21 mouse cellular contexts compared by ENCODE assay signal in the genomic region with DNA sequence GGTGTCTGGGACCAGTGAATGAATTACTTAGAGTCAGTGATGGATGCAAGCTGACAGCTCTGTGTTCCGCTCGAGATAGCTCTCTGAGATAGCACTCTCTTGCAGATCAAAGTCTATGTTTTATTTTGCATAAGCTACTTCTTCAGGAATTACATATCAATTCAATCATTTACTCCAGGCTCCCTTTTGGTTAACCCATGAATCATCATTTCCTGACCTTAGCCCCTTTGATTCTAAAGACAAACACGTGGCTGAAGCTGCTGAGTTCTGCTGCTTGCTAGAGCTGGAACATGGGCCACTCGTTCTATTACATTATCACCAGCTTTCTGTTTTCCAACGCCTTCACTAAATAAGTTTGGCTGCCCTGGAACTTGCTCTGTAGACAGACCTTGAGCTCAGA.
DNase-seq lines count a peak whose midpoint lies in the region; ATAC-seq and TF ChIP-seq lines count a peak whose summit lies in the region.
"Had no signal": no experiment of that assay in that cellular context is flagged by ENCODE, and none has a peak within 500 bp of the region (broad histone marks: within the 10 kb centered on the region; RNA-seq: fewer than 3 reads in every experiment).

No protein-coding gene starts in this region.

- H3K4me1 ChIP-seq in intestine, embryonic 14.5 days (replicated peaks; ENCODE audit: control insufficient read depth, insufficient read depth, low read length): no peaks in the 10 kb centered on the region
- H3K4me1 ChIP-seq in intestine, embryonic 16.5 days (ENCODE audit: control insufficient read depth, insufficient read depth, low read length): no peaks in the 10 kb centered on the region
- H3K4me1 ChIP-seq in kidney, adult 2 months (ENCODE audit: control insufficient read depth, insufficient read depth, low read length): peaks cover 4% of the 10 kb centered on the region; the same call in 1 of the 2 replicates
- H3K4me1 ChIP-seq in forebrain, embryonic 11.5 days (replicated peaks; ENCODE audit: control insufficient read depth, insufficient read depth, low read length): no peaks in the 10 kb centered on the region
- H3K4me1 ChIP-seq: embryonic facial prominence, embryonic 15.5 days; forebrain, embryonic 10.5 days; forebrain, embryonic 15.5 days; hindbrain, embryonic 13.5 days had no signal

- H3K27ac ChIP-seq in intestine, embryonic 14.5 days (ENCODE audit: low read depth): no peak overlapping the region
- no peak overlapping the region for H3K27ac ChIP-seq in intestine, embryonic 16.5 days (ENCODE audit: low read length)
- peak overlapping the region; percentile 77 for H3K27ac ChIP-seq in kidney, adult 2 months (ENCODE audit: insufficient read depth, low read depth, low read length)
- H3K27ac ChIP-seq in forebrain, embryonic 11.5 days (ENCODE audit: low read depth, low read length): no peak overlapping the region
- H3K27ac ChIP-seq: embryonic facial prominence, embryonic 15.5 days; forebrain, embryonic 10.5 days; forebrain, embryonic 15.5 days; heart, embryonic 10.5 days; hindbrain, embryonic 13.5 days had no signal

- no peak for TF ChIP-seq CTCF in kidney, adult 2 months (conservative IDR thresholded peaks at IDR 0.05; ENCODE audit: insufficient read depth, insufficient read length, low read depth, low read length)

- DNase-seq in intestine, embryonic 14.5 days (ENCODE audit: low spot score): peak; percentile 16
- peak; percentile 90 for DNase-seq in kidney, adult 2 months
- DNase-seq in kidney, postnatal 4 days: no peak
- peak; percentile 11 for DNase-seq in 3T3-L1 (ENCODE audit: low read depth, low spot score)
- peak; percentile 32 to 79 for DNase-seq in kidney, postnatal 36 days
- DNase-seq in forebrain, embryonic 11.5 days (ENCODE audit: low spot score): no peak
- DNase-seq: adrenal gland, adult 8-10 months; adrenal gland, postnatal 36 days; cerebellum, adult 2 months; cerebellum, postnatal 10 days; embryo, embryonic 11 days; gastrocnemius, postnatal 36 days; heart, adult 18-20 months; heart, postnatal 14 days had no signal

- no peak for ATAC-seq in intestine, embryonic 14.5 days (replicated peaks; ENCODE audit: low FRiP score, low TSS enrichment, low read depth)
- no peak for ATAC-seq in intestine, embryonic 16.5 days
- ATAC-seq in forebrain, embryonic 11.5 days (replicated peaks; ENCODE audit: low FRiP score): no peak
- ATAC-seq: forebrain, embryonic 15.5 days had no signal

- TF ChIP-seq POLR2A in kidney, adult 2 months (IDR thresholded peaks at IDR 0.05; ENCODE audit: low read depth, low read length): no peak

- WGBS in intestine, embryonic 14.5 days: 81% methylated on average over 5 of the region's 5 CpGs
- 69% methylated on average over 5 of the region's 5 CpGs for WGBS in intestine, embryonic 16.5 days
- WGBS in kidney, adult 2 months: 47% methylated on average over 5 of the region's 5 CpGs
- WGBS in forebrain, embryonic 11.5 days: 85% methylated on average over 5 of the region's 5 CpGs

- H3K27me3 ChIP-seq in intestine, embryonic 14.5 days (replicated peaks; ENCODE audit: control insufficient read depth, insufficient read depth, low read length): no peaks in the 10 kb centered on the region
- H3K27me3 ChIP-seq in intestine, embryonic 16.5 days (replicated peaks; ENCODE audit: control insufficient read depth, insufficient read depth, low read length): no peaks in the 10 kb centered on the region
- no peaks in the 10 kb centered on the region for H3K27me3 ChIP-seq in kidney, adult 2 months (replicated peaks; ENCODE audit: control insufficient read depth, insufficient read depth, low read length)
- no peaks in the 10 kb centered on the region for H3K27me3 ChIP-seq in forebrain, embryonic 11.5 days (ENCODE audit: control insufficient read depth, insufficient read depth, low read length)
- H3K27me3 ChIP-seq: embryonic facial prominence, embryonic 15.5 days; forebrain, embryonic 15.5 days; hindbrain, embryonic 13.5 days had no signal

- no peaks in the 10 kb centered on the region for H3K36me3 ChIP-seq in intestine, embryonic 14.5 days (ENCODE audit: control insufficient read depth, insufficient read depth, low read length)
- H3K36me3 ChIP-seq in intestine, embryonic 16.5 days (ENCODE audit: control insufficient read depth, insufficient read depth, low read length): no peaks in the 10 kb centered on the region
- H3K36me3 ChIP-seq in kidney, adult 2 months (ENCODE audit: control insufficient read depth, insufficient read depth, low read length): no peaks in the 10 kb centered on the region
- no peaks in the 10 kb centered on the region for H3K36me3 ChIP-seq in forebrain, embryonic 11.5 days (ENCODE audit: control insufficient read depth, insufficient read depth, low read length)
- H3K36me3 ChIP-seq: embryonic facial prominence, embryonic 15.5 days; forebrain, embryonic 10.5 days; forebrain, embryonic 15.5 days; heart, embryonic 10.5 days; hindbrain, embryonic 13.5 days had no signal

- H3K9me3 ChIP-seq in intestine, embryonic 14.5 days (ENCODE audit: control insufficient read depth, low read length): peaks cover 10% of the 10 kb centered on the region; the same call in 1 of the 2 replicates
- 0 out of 2 replicates have a peak, but pooled peaks cover 6% of the 10 kb centered on the region for H3K9me3 ChIP-seq in intestine, embryonic 16.5 days (ENCODE audit: control insufficient read depth, low read length)
- H3K9me3 ChIP-seq in forebrain, embryonic 11.5 days (ENCODE audit: control insufficient read depth, low read length): no peaks in the 10 kb centered on the region
- H3K9me3 ChIP-seq: embryonic facial prominence, embryonic 15.5 days; forebrain, embryonic 15.5 days; hindbrain, embryonic 13.5 days had no signal

- no peak overlapping the region for H3K4me2 ChIP-seq in intestine, embryonic 14.5 days (ENCODE audit: low read length)
- H3K4me2 ChIP-seq in intestine, embryonic 16.5 days (ENCODE audit: low read depth, low read length): no peak overlapping the region
- H3K4me2 ChIP-seq in forebrain, embryonic 11.5 days (ENCODE audit: low read depth, low read length, severe bottlenecking): no peak overlapping the region
- H3K4me2 ChIP-seq: embryonic facial prominence, embryonic 15.5 days; forebrain, embryonic 15.5 days; hindbrain, embryonic 13.5 days had no signal

- no peak overlapping the region for H3K4me3 ChIP-seq in intestine, embryonic 14.5 days (ENCODE audit: low read depth, low read length)
- H3K4me3 ChIP-seq in intestine, embryonic 16.5 days (ENCODE audit: low read length): no peak overlapping the region
- H3K4me3 ChIP-seq in kidney, adult 2 months (ENCODE audit: insufficient read depth, low read depth, low read length): no peak overlapping the region
- no peak overlapping the region for H3K4me3 ChIP-seq in forebrain, embryonic 11.5 days (ENCODE audit: low read depth, low read length)
- H3K4me3 ChIP-seq: embryonic facial prominence, embryonic 15.5 days; erythroblast, embryonic 14.5 days; forebrain, embryonic 10.5 days; forebrain, embryonic 15.5 days; heart, embryonic 10.5 days; hindbrain, embryonic 13.5 days had no signal

- no peak overlapping the region for H3K9ac ChIP-seq in intestine, embryonic 14.5 days (ENCODE audit: low read length)
- H3K9ac ChIP-seq in intestine, embryonic 16.5 days (ENCODE audit: low read depth, low read length): no peak overlapping the region
- H3K9ac ChIP-seq in forebrain, embryonic 11.5 days (ENCODE audit: low read length): no peak overlapping the region
- H3K9ac ChIP-seq: embryonic facial prominence, embryonic 15.5 days; forebrain, embryonic 15.5 days; hindbrain, embryonic 13.5 days had no signal

Comparison
In these comparisons a context has a peak if more than half of its experiments do, and no peak if none do; other contexts are left out.
1. DNase-seq: peak in intestine, embryonic 14.5 days (single experiment), kidney, adult 2 months (single experiment), 3T3-L1 (single experiment) and kidney, postnatal 36 days (2 of 2); none in kidney, postnatal 4 days (0 of 2) and forebrain, embryonic 11.5 days (single experiment).